In genomic region chr12:83497959-83498358, GRCm38 (mm10) we compare ENCODE assay signal across 28 mouse cellular contexts. TPM values are rescaled to one million over a fixed set of nuclear protein-coding genes. Genes with fewer than 3 reads are reported as not detected.
DNase-seq lines count a peak whose midpoint lies in the region; ATAC-seq and TF ChIP-seq lines count a peak whose summit lies in the region.
"Had no signal": no experiment of that assay in that cellular context is flagged by ENCODE, and none has a peak within 500 bp of the region (broad histone marks: within the 10 kb centered on the region; RNA-seq: fewer than 3 reads in every experiment).

No protein-coding gene starts in this region.

- no peaks in the 10 kb centered on the region for H3K9me3 ChIP-seq in liver, embryonic 14.5 days (ENCODE audit: control insufficient read depth, low read length)
- no peaks in the 10 kb centered on the region for H3K9me3 ChIP-seq in liver, embryonic 11.5 days (ENCODE audit: control insufficient read depth, low read length)
- no peaks in the 10 kb centered on the region for H3K9me3 ChIP-seq in ES-Bruce4 (replicated peaks; ENCODE audit: control insufficient read depth, insufficient read depth, low read length, poor library complexity, severe bottlenecking)
- H3K9me3 ChIP-seq: heart, embryonic 13.5 days; hindbrain, embryonic 12.5 days; midbrain, embryonic 13.5 days had no signal

- TF ChIP-seq EP300 in heart, adult 2 months (IDR thresholded peaks at IDR 0.05; ENCODE audit: insufficient read depth, low read depth, low read length) = no peak
- TF ChIP-seq EP300 in liver, embryonic 14.5 days (IDR thresholded peaks at IDR 0.05; ENCODE audit: low read depth) = no peak
- no peak for TF ChIP-seq EP300 in ES-Bruce4 (IDR thresholded peaks at IDR 0.05; ENCODE audit: insufficient read depth, low read depth, low read length)

- no peaks in the 10 kb centered on the region for H3K36me3 ChIP-seq in heart, adult 2 months (ENCODE audit: control insufficient read depth, insufficient read depth, low read length)
- no peaks in the 10 kb centered on the region for H3K36me3 ChIP-seq in liver, embryonic 14.5 days (replicated peaks; ENCODE audit: control insufficient read depth, insufficient read depth, low read depth)
- H3K36me3 ChIP-seq in liver, embryonic 11.5 days (ENCODE audit: control insufficient read depth, insufficient read depth, low read length) = no peaks in the 10 kb centered on the region
- H3K36me3 ChIP-seq in ES-Bruce4 (ENCODE audit: control insufficient read depth, insufficient read depth, low read length, poor library complexity, severe bottlenecking) = no peaks in the 10 kb centered on the region
- H3K36me3 ChIP-seq: heart, embryonic 13.5 days; hindbrain, embryonic 12.5 days; midbrain, embryonic 13.5 days had no signal

- WGBS in heart, adult 2 months = 80% methylated on average over 3 of the region's 3 CpGs
- whole genome bisulfite sequencing in liver, embryonic 14.5 days (ENCODE audit: insufficient replicate concordance) = 58% methylated on average over 3 of the region's 3 CpGs
- 78% methylated on average over 3 of the region's 3 CpGs for WGBS in liver, embryonic 11.5 days

- H3K9ac ChIP-seq in heart, adult 2 months (ENCODE audit: low read depth, low read length) = no peak overlapping the region
- no peak overlapping the region for H3K9ac ChIP-seq in liver, embryonic 14.5 days (replicated peaks)
- H3K9ac ChIP-seq in liver, embryonic 11.5 days (ENCODE audit: low read depth, low read length) = no peak overlapping the region
- H3K9ac ChIP-seq in ES-Bruce4 (ENCODE audit: low read depth, poor library complexity, severe bottlenecking) = no peak overlapping the region
- H3K9ac ChIP-seq: heart, embryonic 13.5 days; hindbrain, embryonic 12.5 days; midbrain, embryonic 13.5 days had no signal

- no peak overlapping the region for H3K4me3 ChIP-seq in heart, adult 2 months
- H3K4me3 ChIP-seq in liver, embryonic 14.5 days (ENCODE audit: insufficient read depth in 1 of 2, low read depth in 2 of 2, low read length in 2 of 2) = no peak overlapping the region
- no peak overlapping the region for H3K4me3 ChIP-seq in liver, embryonic 11.5 days (ENCODE audit: low read depth, low read length)
- H3K4me3 ChIP-seq in ES-Bruce4 (ENCODE audit: low read depth, low read length) = no peak overlapping the region
- H3K4me3 ChIP-seq: heart, embryonic 13.5 days; hindbrain, embryonic 12.5 days; megakaryocyte, embryonic 14.5 days; midbrain, embryonic 13.5 days had no signal

- no peak overlapping the region for H3K27ac ChIP-seq in heart, adult 2 months
- H3K27ac ChIP-seq in liver, embryonic 14.5 days = no peak overlapping the region
- H3K27ac ChIP-seq in liver, embryonic 11.5 days (ENCODE audit: low read depth, low read length) = no peak overlapping the region
- no peak overlapping the region for H3K27ac ChIP-seq in ES-Bruce4 (ENCODE audit: insufficient read depth, low read length)
- H3K27ac ChIP-seq: heart, embryonic 13.5 days; hindbrain, embryonic 12.5 days; midbrain, embryonic 13.5 days had no signal

- no peak overlapping the region for H3K4me2 ChIP-seq in liver, embryonic 14.5 days (ENCODE audit: low read depth)
- H3K4me2 ChIP-seq in liver, embryonic 11.5 days = no peak overlapping the region
- H3K4me2 ChIP-seq: heart, embryonic 13.5 days; hindbrain, embryonic 12.5 days; midbrain, embryonic 13.5 days had no signal

- peak; percentile 11; the same call in 1 of the 2 replicates for TF ChIP-seq CTCF in heart, adult 2 months (IDR thresholded peaks at IDR 0.05)
- TF ChIP-seq CTCF in liver, embryonic 14.5 days (IDR thresholded peaks at IDR 0.05; ENCODE audit: low read depth) = 0 out of 2 replicates have a peak, but pooled peaks have one; percentile 28
- TF ChIP-seq CTCF in ES-Bruce4 (IDR thresholded peaks at IDR 0.05; ENCODE audit: low read depth, low read length) = peak; percentile 54

- no peaks in the 10 kb centered on the region for H3K27me3 ChIP-seq in heart, adult 2 months (ENCODE audit: control insufficient read depth, insufficient read depth, low read length)
- no peaks in the 10 kb centered on the region for H3K27me3 ChIP-seq in liver, embryonic 14.5 days (ENCODE audit: control insufficient read depth, insufficient read depth, low read length)
- no peaks in the 10 kb centered on the region for H3K27me3 ChIP-seq in liver, embryonic 11.5 days (replicated peaks; ENCODE audit: control insufficient read depth, insufficient read depth, low read length)
- H3K27me3 ChIP-seq in ES-Bruce4 (ENCODE audit: control insufficient read depth, insufficient read depth, low read length, poor library complexity, severe bottlenecking) = no peaks in the 10 kb centered on the region
- H3K27me3 ChIP-seq: heart, embryonic 13.5 days; midbrain, embryonic 13.5 days had no signal

- TF ChIP-seq POLR2A in heart, adult 2 months (IDR thresholded peaks at IDR 0.05; ENCODE audit: insufficient read depth, low read depth, low read length) = no peak
- TF ChIP-seq POLR2A in ES-Bruce4 (IDR thresholded peaks at IDR 0.05; ENCODE audit: insufficient read depth, low read length) = no peak

- no peaks in the 10 kb centered on the region for H3K79me2 ChIP-seq in heart, adult 2 months (replicated peaks; ENCODE audit: control insufficient read depth, insufficient read depth, low read length)

- intact Hi-C loops in heart, adult 2 months (cut with DNase I) = no loop called here
- intact Hi-C loops in heart, postnatal 10 days (cut with DNase I) = no loop called here
- intact Hi-C loops in heart, postnatal 25 days (cut with DNase I) = no loop called here

- H3K4me1 ChIP-seq in heart, adult 2 months (ENCODE audit: control insufficient read depth, insufficient read depth, low read length) = no peaks in the 10 kb centered on the region; the same call in 1 of the 2 replicates
- peaks cover 0 to 6% of the 10 kb centered on the region in 2 experiments; a peak in 2 of 4 replicates for H3K4me1 ChIP-seq in liver, embryonic 14.5 days (replicated peaks; ENCODE audit: control insufficient read depth in 2 of 2, insufficient read depth in 2 of 2, low read length in 1 of 2)
- no peaks in the 10 kb centered on the region for H3K4me1 ChIP-seq in liver, embryonic 11.5 days (replicated peaks; ENCODE audit: control insufficient read depth, insufficient read depth, low read length)
- peaks cover 4% of the 10 kb centered on the region for H3K4me1 ChIP-seq in ES-Bruce4 (ENCODE audit: control insufficient read depth, insufficient read depth, low read length)
- H3K4me1 ChIP-seq: hindbrain, embryonic 12.5 days; midbrain, embryonic 13.5 days had no signal

- no peak for ATAC-seq in liver, embryonic 14.5 days (ENCODE audit: insufficient read depth)
- ATAC-seq in liver, embryonic 11.5 days (replicated peaks; ENCODE audit: low FRiP score) = no peak
- ATAC-seq: forebrain, embryonic 14.5 days; intestine, embryonic 16.5 days; lung, postnatal 0 days; midbrain, embryonic 13.5 days had no signal

- no peak for DNase-seq in heart, adult 2 months
- DNase-seq in heart, postnatal 10 days = no peak
- DNase-seq in liver, embryonic 14.5 days (ENCODE audit: low read depth in 3 of 3, low spot score in 3 of 3) = no peak
- no peak for DNase-seq in liver, embryonic 11.5 days (ENCODE audit: low spot score)
- DNase-seq in R1 (ENCODE audit: low read depth, low spot score) = peak; percentile 73
- DNase-seq in thymus, postnatal 4 days = no peak
- DNase-seq in heart, postnatal 25 days (ENCODE audit: low spot score) = no peak
- DNase-seq: adrenal gland, adult 8-10 months; cerebellum, adult 8-10 months; cerebellum, postnatal 36 days; heart, postnatal 14 days; kidney, adult 9 months; kidney, postnatal 25 days; layer of hippocampus, postnatal 36 days; liver; lung, adult 18-20 months; lung, postnatal 4 days; right cerebral cortex, postnatal 4 days; thymus, adult 2 months; thymus, postnatal 36 days had no signal

RNA-seq across cellular contexts. Expression of gene Dpf3, which starts 10.4 kb away (rescaled TPM):
- total RNA-seq in heart, adult 2 months (2021) = 10 to 100 TPM; 16.6 to 18.8 TPM
- 9.1 and 9.7 TPM in 2 replicates for polyA plus RNA-seq in heart, adult 2 months (2012; rRNA removed)
- total RNA-seq in heart, postnatal 10 days (2021) = 10 to 100 TPM; 17.3 to 18.1 TPM
- polyA plus RNA-seq in liver, embryonic 14.5 days (2012; rRNA removed) = 2.2 and 3.7 TPM in 2 replicates
- 4.1 and 4.8 TPM in 2 replicates for polyA plus RNA-seq in liver, embryonic 14.5 days (2014; fragmentation: Nextera tagmentation; extraction: Ambion mirVana)
- polyA plus RNA-seq in liver, embryonic 11.5 days (2014; fragmentation: Nextera tagmentation; extraction: Ambion mirVana) = 13.0 and 14.6 TPM in 2 replicates
- 0.81 TPM in 1 of 2 replicates, not detected in the other for polyA plus RNA-seq in ES-Bruce4 (2011; ENCODE audit: insufficient read depth, insufficient read length, low read depth, missing spikeins)
- total RNA-seq in heart, postnatal 25 days (2021) = 10 to 100 TPM; 17.4 to 21.3 TPM

RNA-seq across cellular contexts. Expression of gene Dcaf4, which starts 22.3 kb away (rescaled TPM):
- 10 to 100 TPM; 11.9 to 13.6 TPM for total RNA-seq in heart, adult 2 months (2021)
- polyA plus RNA-seq in heart, adult 2 months (2012; rRNA removed) = 17.2 and 26.1 TPM in 2 replicates
- 10 to 100 TPM; 18.6 to 19.5 TPM for total RNA-seq in heart, postnatal 10 days (2021)
- 9.4 and 9.5 TPM in 2 replicates for polyA plus RNA-seq in liver, embryonic 14.5 days (2012; rRNA removed)
- polyA plus RNA-seq in liver, embryonic 14.5 days (2014; fragmentation: Nextera tagmentation; extraction: Ambion mirVana) = 9.8 and 12.6 TPM in 2 replicates
- 29.9 and 32.7 TPM in 2 replicates for polyA plus RNA-seq in liver, embryonic 11.5 days (2014; fragmentation: Nextera tagmentation; extraction: Ambion mirVana)
- 125 and 134 TPM in 2 replicates for polyA plus RNA-seq in ES-Bruce4 (2011; ENCODE audit: insufficient read depth, insufficient read length, low read depth, missing spikeins)
- total RNA-seq in heart, postnatal 25 days (2021) = 10 to 100 TPM; 14.1 to 15.2 TPM
